Comparison of ENCODE assay signal across 29 mouse cellular contexts in the genomic region with DNA sequence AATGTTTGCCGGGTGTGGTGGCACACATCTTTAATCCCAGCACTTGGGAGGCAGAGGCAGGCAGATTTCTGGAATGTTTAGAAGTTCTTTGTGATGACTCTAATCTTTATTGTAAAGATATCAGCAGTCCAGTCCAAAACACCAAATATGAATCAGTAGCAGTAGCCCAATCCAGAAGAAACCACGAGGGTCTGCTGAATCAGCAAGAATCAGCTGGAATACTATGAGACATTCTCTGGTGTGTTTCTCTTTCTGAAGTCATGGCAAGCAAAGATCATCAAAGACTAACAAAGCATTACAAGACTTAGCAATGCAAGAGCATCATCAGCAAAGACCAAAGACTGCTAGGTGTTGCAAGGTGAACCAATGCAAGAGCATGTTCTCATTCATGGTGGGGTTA. TPM values are rescaled to one million over a fixed set of nuclear protein-coding genes. Genes with fewer than 3 reads are reported as not detected.
"Had no signal": no experiment of that assay in that cellular context is flagged by ENCODE, and none has a peak within 500 bp of the region (broad histone marks: within the 10 kb centered on the region; RNA-seq: fewer than 3 reads in every experiment).

No protein-coding gene starts in this region.

- H3K27me3 ChIP-seq: embryonic facial prominence, embryonic 12.5 days; embryonic facial prominence, embryonic 13.5 days; embryonic facial prominence, embryonic 15.5 days; forebrain, embryonic 13.5 days; forebrain, embryonic 15.5 days had no signal

- H3K36me3 ChIP-seq: embryonic facial prominence, embryonic 10.5 days; embryonic facial prominence, embryonic 12.5 days; embryonic facial prominence, embryonic 13.5 days; embryonic facial prominence, embryonic 15.5 days; forebrain, embryonic 10.5 days; forebrain, embryonic 12.5 days; forebrain, embryonic 15.5 days had no signal

- ATAC-seq: forebrain, embryonic 13.5 days; forebrain, embryonic 14.5 days; forebrain, embryonic 15.5 days; forebrain, embryonic 16.5 days; forebrain, postnatal 0 days had no signal

- DNase-seq: cerebellum, adult 9-11 months; cerebellum, postnatal 10 days; cerebellum, postnatal 14 days; cerebellum, postnatal 25 days; cerebellum, postnatal 36 days; embryo, embryonic 11 days; forebrain, postnatal 0 days; gastrocnemius, adult 2 months; gastrocnemius, postnatal 10 days; gastrocnemius, postnatal 14 days; gastrocnemius, postnatal 25 days; gastrocnemius, postnatal 36 days; heart, adult 11 months; heart, adult 18-20 months; heart, adult 2 months had no signal

- H3K27ac ChIP-seq: embryonic facial prominence, embryonic 10.5 days; embryonic facial prominence, embryonic 12.5 days; embryonic facial prominence, embryonic 13.5 days; embryonic facial prominence, embryonic 15.5 days; forebrain, embryonic 10.5 days; forebrain, embryonic 12.5 days; forebrain, embryonic 13.5 days; forebrain, embryonic 15.5 days; gastrocnemius, adult 2 months; heart, adult 2 months had no signal

- H3K9me3 ChIP-seq: embryonic facial prominence, embryonic 15.5 days; forebrain, embryonic 12.5 days; forebrain, embryonic 13.5 days; forebrain, embryonic 15.5 days had no signal

- H3K4me2 ChIP-seq: embryonic facial prominence, embryonic 12.5 days; embryonic facial prominence, embryonic 13.5 days; embryonic facial prominence, embryonic 15.5 days; forebrain, embryonic 12.5 days; forebrain, embryonic 13.5 days; forebrain, embryonic 15.5 days had no signal

- H3K4me1 ChIP-seq: embryonic facial prominence, embryonic 10.5 days; embryonic facial prominence, embryonic 12.5 days; embryonic facial prominence, embryonic 13.5 days; embryonic facial prominence, embryonic 15.5 days; forebrain, embryonic 10.5 days; forebrain, embryonic 12.5 days; forebrain, embryonic 13.5 days had no signal

- H3K9ac ChIP-seq: embryonic facial prominence, embryonic 12.5 days; embryonic facial prominence, embryonic 13.5 days; embryonic facial prominence, embryonic 15.5 days; forebrain, embryonic 12.5 days; forebrain, embryonic 13.5 days; forebrain, embryonic 15.5 days; forebrain, postnatal 0 days had no signal

- H3K4me3 ChIP-seq: embryonic facial prominence, embryonic 10.5 days; embryonic facial prominence, embryonic 12.5 days; embryonic facial prominence, embryonic 13.5 days; embryonic facial prominence, embryonic 15.5 days; erythroblast, embryonic 14.5 days; forebrain, embryonic 10.5 days; forebrain, embryonic 12.5 days; forebrain, embryonic 13.5 days; forebrain, embryonic 15.5 days; gastrocnemius, adult 2 months; heart, adult 2 months had no signal

RNA-seq across cellular contexts. Expression of gene Ubap1l, which starts 20.4 kb away (rescaled TPM):
- total RNA-seq: common myeloid progenitor, adult 5-6 weeks; granulocyte monocyte progenitor cell, adult 5-6 weeks; heart, adult 18-20 months had no signal
- polyA plus RNA-seq: embryonic facial prominence, embryonic 11.5 days; embryonic facial prominence, embryonic 15.5 days had no signal

RNA-seq across cellular contexts. Expression of gene Kbtbd13, which starts 51.0 kb away (rescaled TPM):
- polyA plus RNA-seq: erythroblast, embryonic 14.5 days had no signal

RNA-seq across cellular contexts. Expression of gene Rasl12, which starts 57.9 kb away (rescaled TPM):
- total RNA-seq: granulocyte monocyte progenitor cell, adult 5-6 weeks had no signal
